Mouse (Mus musculus) cerebellum, adult 2 months (tissue): ENCODE measurements at regions not wholly inside any gene's neighbourhood (a gene's known extent, or its start where the extent isn't known, plus 50 kb on each side); places are given as distances from the start of the nearest gene placed in this dataset.

Source experiments
- CTCF ChIP-seq: fragments of 200-500 bp; IDR thresholded peaks from 2 replicates; pipeline ENCODE4 v1.5.1; 2011; ENCODE audit warnings: low read depth, mild to moderate bottlenecking, control low read depth, low read length, moderate library complexity, borderline replicate concordance; ENCODE audit not compliant: insufficient read depth
- POLR2A ChIP-seq: fragments of 200-500 bp; IDR thresholded peaks from 2 replicates; pipeline ENCODE4 v1.6.1; 2011; ENCODE audit warnings: low read length, control low read depth, borderline replicate concordance; ENCODE audit not compliant: insufficient read depth

- TF ChIP-seq CTCF, result no peak
- no peak for TF ChIP-seq POLR2A
Measured at GRCm38 (mm10) chr14:24615776-24616175, 128.9 kb downstream of the Rps24 start.
